Mouse (Mus musculus) heart, postnatal 14 days (tissue): Measurements from ENCODE around the gene Trio. TPM values are rescaled to one million over a fixed set of nuclear protein-coding genes. Genes with fewer than 3 reads are reported as not detected.

Experiments
- DNase-seq, 2 experiments: peaks; one replicate each; pipeline ENCODE4 v3.0.0; 2021 to 2022
- intact Hi-C: fragments of 180-260 bp; cut with DNase I; formaldehyde crosslinking; loops from one replicate; pipeline ENCODE4 v1.15.1; 2025
- total RNA-seq, 2 experiments: library from RNA; stranded (reverse); gene quantifications; 2 replicates each; pipeline ENCODE4 v1.2.3; 2021

Gene Trio
- total RNA-seq, 2 experiments from 2014 or later: 59.0 to 60.3 TPM

DNA sequence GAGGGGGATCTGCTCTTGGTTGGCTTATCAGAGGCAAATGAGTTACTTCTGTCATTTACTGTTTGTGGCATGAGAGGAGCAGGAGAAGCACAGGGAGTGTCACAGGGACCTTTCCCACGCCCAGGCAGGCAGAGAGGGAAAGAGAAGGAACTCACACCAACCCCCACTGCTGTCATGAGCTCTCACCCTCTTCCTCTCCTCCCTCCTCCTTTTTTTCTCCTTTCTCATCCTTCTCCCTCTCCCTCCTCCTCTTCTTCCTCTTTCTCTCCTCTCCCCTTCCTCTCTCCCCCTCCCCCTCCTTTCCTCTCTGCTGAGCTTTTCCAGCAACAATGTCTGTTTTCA is 322.7 kb downstream of the Trio start:
- DNase-seq: no peak
- intact Hi-C loops: no loop called here

GRCm38 (mm10) chr15:27702031-27702971 is 323.3 kb downstream of the Trio start:
- intact Hi-C loops: no loop called here
- DNase-seq: peak in 1 of 2 experiments; percentile 29

DNA sequence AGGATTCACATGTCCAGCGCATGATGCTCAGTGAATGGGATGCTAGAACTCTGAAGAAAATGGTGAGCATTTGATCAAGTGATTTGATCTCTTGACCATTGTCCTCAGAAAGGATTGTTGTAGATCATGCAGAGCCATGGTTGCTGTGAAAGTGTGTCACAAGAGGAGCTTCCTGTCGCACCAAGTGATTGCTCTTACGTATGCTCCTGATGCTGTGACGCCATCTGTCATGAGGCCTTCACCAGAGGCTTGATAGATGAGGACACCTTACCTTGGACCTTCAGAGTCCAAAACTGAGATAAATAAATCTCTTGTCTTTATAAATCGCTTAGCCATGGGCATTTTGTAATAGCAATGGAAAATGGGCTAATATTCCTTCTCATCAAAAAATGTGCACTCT is 328.0 kb downstream of the Trio start:
- intact Hi-C loops: no loop called here
- DNase-seq: no peak

DNA sequence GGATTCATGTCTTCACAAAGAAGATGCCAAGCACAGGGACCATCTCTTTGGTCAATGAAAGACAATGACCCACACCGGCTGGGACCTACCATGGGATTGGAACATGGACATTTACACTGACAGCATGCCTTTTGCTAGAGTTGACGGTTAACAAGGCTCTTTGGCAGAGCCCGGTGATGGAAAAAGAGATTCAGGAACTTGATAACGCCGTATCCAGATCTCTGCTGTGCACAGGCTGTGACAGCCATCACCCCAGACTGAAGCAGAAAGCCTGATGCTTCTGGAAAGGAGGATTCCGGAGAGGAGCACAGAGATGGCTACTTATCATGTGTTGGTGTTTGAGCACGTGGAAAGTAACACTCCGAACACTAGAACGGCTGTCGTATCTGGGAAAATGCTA is 332.4 kb downstream of the Trio start:
- intact Hi-C loops: no loop called here
- DNase-seq: no peak

DNA sequence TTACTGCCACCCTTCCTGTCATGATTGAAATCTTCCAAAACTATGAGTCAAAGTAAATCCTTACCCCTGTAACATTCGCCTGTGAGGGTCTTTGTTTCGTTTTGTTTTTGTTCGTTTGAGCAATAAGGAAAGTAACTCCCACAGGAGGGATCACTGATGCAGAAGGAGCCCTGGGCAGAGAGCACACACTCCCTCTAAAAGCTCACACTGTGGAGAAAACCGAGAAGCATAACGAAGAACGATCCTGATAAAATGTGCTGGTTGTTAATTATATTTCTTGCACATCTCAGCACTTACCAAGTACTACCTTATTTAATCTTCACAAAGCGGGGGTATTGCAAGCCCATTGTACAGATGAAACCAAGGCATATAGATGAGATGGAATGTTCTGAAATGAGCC is 333.5 kb downstream of the Trio start:
- intact Hi-C loops: no loop called here
- DNase-seq: no peak

GRCm38 (mm10) chr15:27691213-27691612 is 334.4 kb downstream of the Trio start:
- intact Hi-C loops: no loop called here
- no peak for DNase-seq

GRCm38 (mm10) chr15:27688041-27688651 is 337.5 kb downstream of the Trio start:
- DNase-seq: peak; percentile 30 to 33
- intact Hi-C loops: no loop called here

GRCm38 (mm10) chr15:27684813-27685212 is 340.8 kb downstream of the Trio start:
- intact Hi-C loops: no loop called here
- no peak for DNase-seq

GRCm38 (mm10) chr15:27683206-27683605 is 342.4 kb downstream of the Trio start:
- intact Hi-C loops: no loop called here
- no peak for DNase-seq

GRCm38 (mm10) chr15:27682619-27683018 is 343.0 kb downstream of the Trio start:
- intact Hi-C loops: no loop called here
- DNase-seq: no peak

DNA sequence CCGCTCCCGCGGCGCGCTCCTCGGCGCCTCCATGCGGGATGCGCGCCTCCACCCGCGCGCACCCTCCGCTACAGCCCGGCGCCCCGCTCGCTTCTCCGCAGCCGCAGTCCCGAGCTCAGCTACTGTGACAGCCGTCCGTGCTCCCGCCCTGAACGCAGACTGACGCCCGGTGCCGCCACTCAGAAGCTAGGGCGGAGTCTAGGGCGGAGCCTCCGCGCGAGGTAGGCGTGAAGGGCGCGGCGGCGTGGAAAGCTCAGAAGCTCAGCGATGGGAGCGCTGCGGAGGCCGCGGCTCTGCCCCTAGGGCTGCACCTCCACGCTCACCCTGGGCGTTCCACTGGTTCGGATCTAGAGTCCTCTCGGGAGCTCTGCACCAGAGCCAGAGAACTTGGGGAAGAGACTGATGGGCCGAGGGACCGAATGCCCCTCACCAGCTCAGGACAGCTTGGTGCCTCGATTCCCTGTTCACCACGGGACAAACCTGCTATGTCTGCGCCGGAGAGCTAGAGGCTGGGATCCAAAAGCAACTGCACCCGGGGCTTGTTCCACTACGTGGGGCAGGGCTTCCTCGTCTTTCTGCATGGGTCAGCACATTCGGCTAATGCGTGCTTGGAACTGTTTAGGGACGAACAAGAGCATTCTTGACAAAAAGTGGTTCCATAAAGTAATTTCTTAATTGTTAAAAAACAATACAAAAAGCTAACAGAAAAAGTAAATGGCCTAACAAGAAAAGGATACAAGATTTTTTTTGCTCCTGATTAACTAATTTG is 344.0 kb downstream of the Trio start, which contains the start of gene Otulinl:
TSS of gene Otulinl (minus strand) at position 161 of the 769 bp plus-strand sequence.
- intact Hi-C loops: no loop called here

DNA sequence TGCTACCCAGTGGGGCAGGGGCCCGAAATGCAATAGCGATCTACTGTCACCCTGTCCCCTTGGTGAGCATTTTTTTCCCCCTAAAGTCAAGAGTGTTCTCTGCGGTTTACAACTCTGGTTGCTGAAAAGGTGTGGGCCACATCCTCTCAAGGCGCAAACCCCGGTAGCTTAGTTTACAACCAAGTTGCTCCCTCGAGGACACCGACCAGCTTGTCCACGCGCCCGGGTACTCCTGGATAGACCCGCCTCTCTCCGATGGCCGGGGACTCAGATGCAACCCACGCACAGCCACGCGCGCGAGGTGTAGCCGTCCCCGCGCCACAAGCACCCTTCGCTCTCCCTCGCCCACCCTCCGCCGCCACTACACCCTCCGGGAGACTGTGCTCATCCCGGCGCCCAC is 344.7 kb downstream of the Trio start:
- intact Hi-C loops: no loop called here
- DNase-seq: peak in 1 of 2 experiments; percentile 27

More for the DNA sequence above, 344.0 kb downstream of the Trio start, which contains the start of gene Otulinl:
- DNase-seq: peak; percentile 95 to 97

Other genes with a start within 250 kb of the Trio start
- under 1 TPM; 0.02 to 0.43 TPM for gene Dnah5, start 177.9 kb upstream of the Trio start, total RNA-seq